Mouse (Mus musculus) forebrain, embryonic 10.5 days (tissue): ENCODE measurements around the gene Cdk18. TPM values are rescaled to one million over a fixed set of nuclear protein-coding genes. Genes with fewer than 3 reads are reported as not detected.
A peak's percentile ranks its signal among the peaks of the same experiment; 100 is the strongest.

ENCODE experiments used
- DNase-seq: peaks from one replicate; pipeline ENCODE4 v3.0.0-alpha.2; 2017; ENCODE audit warnings: low spot score; ENCODE audit errors: extremely low spot score
- H3K27ac ChIP-seq: fragments of 300-500 bp; sonication (generic); 2 replicates; pipeline ENCODE4 v1.5.1; 2016; ENCODE audit warnings: mild to moderate bottlenecking
- H3K27me3 ChIP-seq: fragments of 300-500 bp; sonication (generic); 2 replicates; pipeline ENCODE4 v1.6.1; 2016; ENCODE audit warnings: mild to moderate bottlenecking; ENCODE audit not compliant: poor library complexity, severe bottlenecking
- H3K36me3 ChIP-seq: fragments of 300-500 bp; sonication (generic); replicated peaks from 2 replicates; pipeline ENCODE4 v1.6.1; 2016; ENCODE audit warnings: mild to moderate bottlenecking, moderate library complexity
- H3K4me1 ChIP-seq: fragments of 300-500 bp; sonication (generic); 2 replicates; pipeline ENCODE4 v1.6.1; 2016
- H3K4me3 ChIP-seq: fragments of 300-500 bp; sonication (generic); 2 replicates; pipeline ENCODE4 v1.5.1; 2016; ENCODE audit warnings: mild to moderate bottlenecking, moderate library complexity
- H3K9me3 ChIP-seq: fragments of 300-500 bp; sonication (generic); 2 replicates; pipeline ENCODE4 v1.6.1; 2016; ENCODE audit warnings: mild to moderate bottlenecking, moderate library complexity
- WGBS: fragments of 180-500 bp; shearing (Covaris S2); methylation state at CpG from one replicate; pipeline ENCODE4 v1.1.7; 2016; 5-methylcytosine and 5-hydroxymethylcytosine counted together
- polyA plus RNA-seq: library from polyadenylated mRNA; unstranded; fragments of >200 nt; fragmentation: Nextera tagmentation; extraction: Ambion mirVana; gene quantifications from 2 replicates; pipeline ENCODE4 v1.2.1, GENCODE M21; 2016

Cdk18 gene
- polyA plus RNA-seq, 1 experiment from 2014 or later: 1.5 TPM

- H3K9me3 ChIP-seq: no peaks in the 10 kb centered on the region
- H3K4me3 ChIP-seq: no peak overlapping the region
- 32% methylated on average over 2 of the region's 2 CpGs for WGBS
- peak; percentile 45 for DNase-seq
- H3K4me1 ChIP-seq: peaks cover 47% of the 10 kb centered on the region
- H3K27me3 ChIP-seq: peaks cover 20% of the 10 kb centered on the region
- no peak overlapping the region for H3K27ac ChIP-seq
- H3K36me3 ChIP-seq: no peaks in the 10 kb centered on the region
Observed at GRCm38 (mm10) chr1:132144223-132144622, 4.7 kb upstream of the Cdk18 start.

- no peaks in the 10 kb centered on the region for H3K9me3 ChIP-seq
- 0 out of 2 replicates have a peak overlapping the region, but pooled peaks have one; percentile 20 for H3K27ac ChIP-seq
- H3K27me3 ChIP-seq: peaks cover 25% of the 10 kb centered on the region
- H3K4me1 ChIP-seq: peaks cover 52% of the 10 kb centered on the region
- DNase-seq: no peak
- H3K4me3 ChIP-seq: no peak overlapping the region
- no peaks in the 10 kb centered on the region for H3K36me3 ChIP-seq
- WGBS: 70% methylated on average over 4 of the region's 4 CpGs
Observed at GRCm38 (mm10) chr1:132143730-132144129, 4.2 kb upstream of the Cdk18 start.

DNA sequence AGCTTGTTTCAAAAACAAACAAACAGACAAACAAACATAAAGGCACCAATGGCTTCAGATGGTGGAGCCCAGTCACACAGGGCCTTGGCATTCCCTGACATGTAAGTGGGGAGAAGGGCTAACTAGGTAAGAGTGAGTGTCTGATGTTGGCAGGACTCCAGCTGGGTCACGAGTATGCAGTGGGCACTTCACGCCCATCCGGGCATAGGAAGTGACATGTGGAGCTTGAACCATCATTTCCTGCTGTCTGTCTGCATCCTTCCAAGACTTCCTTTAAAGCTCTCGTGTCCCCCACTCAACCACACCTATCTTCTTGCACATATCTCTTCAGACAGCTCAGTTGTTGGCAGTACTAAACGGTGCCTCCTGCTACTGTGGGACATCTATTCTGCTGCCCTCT lies 3.6 kb upstream of the Cdk18 start:
- Histone ChIP-seq H3K27ac (no peak overlapping the region), H3K4me1 (peaks cover 58% of the 10 kb centered on the region)
- 88% methylated on average over 5 of the region's 5 CpGs for whole genome bisulfite sequencing

GRCm38 (mm10) chr1:132141753-132142152 lies 2.3 kb upstream of the Cdk18 start:
- H3K36me3 ChIP-seq: no peaks in the 10 kb centered on the region
- H3K9me3 ChIP-seq: no peaks in the 10 kb centered on the region
- peaks cover 45% of the 10 kb centered on the region for H3K27me3 ChIP-seq
- no peak overlapping the region for H3K4me3 ChIP-seq
- no peak for DNase-seq
- H3K27ac ChIP-seq: no peak overlapping the region
- H3K4me1 ChIP-seq: peaks cover 63% of the 10 kb centered on the region
- WGBS: 68% methylated on average over 13 of the region's 13 CpGs

More for the DNA sequence above, 3.6 kb upstream of the Cdk18 start:
- H3K4me3 ChIP-seq: no peak overlapping the region
- no peaks in the 10 kb centered on the region for H3K9me3 ChIP-seq
- H3K27me3 ChIP-seq: peaks cover 32% of the 10 kb centered on the region
- no peaks in the 10 kb centered on the region for H3K36me3 ChIP-seq
- no peak for DNase-seq

- H3K27me3 ChIP-seq: peaks cover 48% of the 10 kb centered on the region
- H3K4me3 ChIP-seq: no peak overlapping the region
- no peak overlapping the region for H3K27ac ChIP-seq
- H3K4me1 ChIP-seq: peaks cover 63% of the 10 kb centered on the region
- no peak for DNase-seq
- H3K36me3 ChIP-seq: no peaks in the 10 kb centered on the region
- H3K9me3 ChIP-seq: no peaks in the 10 kb centered on the region
- 59% methylated on average over 2 of the region's 2 CpGs for WGBS
Observed at GRCm38 (mm10) chr1:132141166-132141565, 1.7 kb upstream of the Cdk18 start.

DNA sequence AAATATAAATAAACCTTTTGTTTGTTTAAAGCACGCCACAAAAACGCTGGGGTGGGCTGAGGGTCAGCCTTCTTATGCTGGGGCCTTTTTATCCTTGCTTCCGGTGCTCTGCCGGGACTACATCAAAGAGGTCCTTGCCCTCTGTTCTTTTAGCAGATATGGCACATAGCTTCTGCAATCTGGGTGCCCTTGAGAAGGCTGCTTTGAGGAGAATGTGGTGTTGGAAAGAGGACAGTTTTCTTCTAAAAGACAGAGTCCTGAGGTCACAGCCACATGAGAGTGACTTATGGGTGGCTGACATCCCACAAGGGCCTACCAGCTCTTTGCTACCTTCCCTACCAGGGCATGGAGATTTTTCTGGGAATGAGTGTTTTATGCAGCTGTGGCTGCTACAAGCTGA lies 1.1 kb upstream of the Cdk18 start:
- Histone ChIP-seq H3K9me3 (no peaks in the 10 kb centered on the region), H3K27me3 (peaks cover 48% of the 10 kb centered on the region), H3K4me3 (no peak overlapping the region), H3K36me3 (no peaks in the 10 kb centered on the region), H3K27ac (no peak overlapping the region), H3K4me1 (peaks cover 63% of the 10 kb centered on the region)
- 81% methylated on average over 4 of the region's 4 CpGs for WGBS
- DNase-seq: no peak

DNA sequence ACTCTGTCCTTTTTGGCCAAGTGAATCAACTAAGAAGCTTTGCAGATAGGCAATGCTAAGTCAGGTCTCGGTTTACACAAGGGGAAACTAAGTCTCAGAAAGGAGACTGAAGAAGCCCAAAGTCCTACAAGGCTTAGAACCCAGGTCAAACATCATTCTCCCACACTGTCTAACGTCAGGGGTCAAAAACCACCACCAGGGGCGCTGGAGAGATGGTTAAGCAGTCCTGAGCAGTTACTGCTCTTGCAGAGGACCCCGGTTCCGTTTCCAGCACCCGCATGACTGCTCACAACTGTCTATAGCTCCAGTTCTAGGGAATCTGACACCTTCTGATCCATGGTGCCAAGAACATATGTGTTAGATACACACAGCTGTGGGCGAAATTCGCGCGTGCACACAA lies 687 bp upstream of the Cdk18 start:
- H3K27ac ChIP-seq: no peak overlapping the region
- 60% methylated on average over 10 of the region's 10 CpGs for WGBS
- no peaks in the 10 kb centered on the region for H3K36me3 ChIP-seq
- H3K9me3 ChIP-seq: no peaks in the 10 kb centered on the region
- H3K27me3 ChIP-seq: peaks cover 48% of the 10 kb centered on the region
- H3K4me3 ChIP-seq: no peak overlapping the region
- peak; percentile 46 for DNase-seq
- H3K4me1 ChIP-seq: peaks cover 63% of the 10 kb centered on the region

GRCm38 (mm10) chr1:132138576-132139415 lies 688 bp downstream of the Cdk18 start:
- H3K9me3 ChIP-seq: no peaks in the 10 kb centered on the region
- DNase-seq: no peak
- H3K4me1 ChIP-seq: peaks cover 52% of the 10 kb centered on the region
- WGBS: 3% methylated on average over 35 of the region's 35 CpGs
- peaks cover 48% of the 10 kb centered on the region for H3K27me3 ChIP-seq
- H3K36me3 ChIP-seq: no peaks in the 10 kb centered on the region
- peak overlapping the region; percentile 70 for H3K4me3 ChIP-seq
- H3K27ac ChIP-seq: peak overlapping the region; percentile 81

- Histone ChIP-seq H3K4me1 (peaks cover 54% of the 10 kb centered on the region), H3K36me3 (no peaks in the 10 kb centered on the region), H3K27me3 (peaks cover 48% of the 10 kb centered on the region), H3K27ac (peak overlapping the region; percentile 30; the same call in 1 of the 2 replicates), H3K9me3 (no peaks in the 10 kb centered on the region), H3K4me3 (no peak overlapping the region)
- no peak for DNase-seq
- 66% methylated on average over 9 of the region's 9 CpGs for WGBS
Observed at GRCm38 (mm10) chr1:132137935-132138575, 1.4 kb downstream of the Cdk18 start.

DNA sequence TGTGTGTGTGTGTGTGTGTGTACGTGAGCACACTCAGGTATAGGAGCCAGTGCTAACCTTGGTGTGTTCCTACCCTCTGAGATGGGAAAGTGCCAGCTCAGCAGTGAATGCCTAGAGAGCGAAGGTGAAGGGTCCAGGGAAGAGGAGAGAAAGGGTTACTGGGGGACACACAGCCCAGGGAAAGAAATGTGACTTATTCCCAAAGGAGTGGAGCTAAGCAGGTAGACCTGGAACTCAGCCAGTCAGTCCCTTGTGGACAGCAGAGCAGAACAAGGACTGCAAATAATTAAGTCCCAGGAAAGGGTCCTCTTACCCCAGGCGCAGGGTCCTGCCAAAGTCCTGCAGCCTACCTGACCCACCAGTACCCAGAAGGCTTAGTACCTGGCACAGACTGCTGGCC lies 2.6 kb downstream of the Cdk18 start:
- no peak overlapping the region for H3K27ac ChIP-seq
- peaks cover 48% of the 10 kb centered on the region for H3K27me3 ChIP-seq
- 91% methylated on average over 3 of the region's 3 CpGs for WGBS
- H3K4me1 ChIP-seq: peaks cover 54% of the 10 kb centered on the region
- no peaks in the 10 kb centered on the region for H3K9me3 ChIP-seq
- no peak for DNase-seq
- no peak overlapping the region for H3K4me3 ChIP-seq
- H3K36me3 ChIP-seq: no peaks in the 10 kb centered on the region

GRCm38 (mm10) chr1:132135631-132136030 lies 3.9 kb downstream of the Cdk18 start:
- Histone ChIP-seq H3K4me1 (peaks cover 42% of the 10 kb centered on the region), H3K27ac (no peak overlapping the region), H3K9me3 (peaks cover 4% of the 10 kb centered on the region; the same call in 1 of the 2 replicates), H3K36me3 (no peaks in the 10 kb centered on the region), H3K4me3 (no peak overlapping the region), H3K27me3 (peaks cover 46% of the 10 kb centered on the region)
- no peak for DNase-seq
- WGBS: 91% methylated on average over 7 of the region's 7 CpGs

GRCm38 (mm10) chr1:132128311-132128710 lies 11.2 kb downstream of the Cdk18 start:
- H3K27ac ChIP-seq: no peak overlapping the region
- no peak overlapping the region for H3K4me3 ChIP-seq
- H3K9me3 ChIP-seq: peaks cover 4% of the 10 kb centered on the region; the same call in 1 of the 2 replicates
- peaks cover 28% of the 10 kb centered on the region for H3K4me1 ChIP-seq
- no peaks in the 10 kb centered on the region for H3K36me3 ChIP-seq
- 65% methylated on average over 7 of the region's 7 CpGs for WGBS
- no peak for DNase-seq
- H3K27me3 ChIP-seq: peaks cover 5% of the 10 kb centered on the region; the same call in 1 of the 2 replicates

DNA sequence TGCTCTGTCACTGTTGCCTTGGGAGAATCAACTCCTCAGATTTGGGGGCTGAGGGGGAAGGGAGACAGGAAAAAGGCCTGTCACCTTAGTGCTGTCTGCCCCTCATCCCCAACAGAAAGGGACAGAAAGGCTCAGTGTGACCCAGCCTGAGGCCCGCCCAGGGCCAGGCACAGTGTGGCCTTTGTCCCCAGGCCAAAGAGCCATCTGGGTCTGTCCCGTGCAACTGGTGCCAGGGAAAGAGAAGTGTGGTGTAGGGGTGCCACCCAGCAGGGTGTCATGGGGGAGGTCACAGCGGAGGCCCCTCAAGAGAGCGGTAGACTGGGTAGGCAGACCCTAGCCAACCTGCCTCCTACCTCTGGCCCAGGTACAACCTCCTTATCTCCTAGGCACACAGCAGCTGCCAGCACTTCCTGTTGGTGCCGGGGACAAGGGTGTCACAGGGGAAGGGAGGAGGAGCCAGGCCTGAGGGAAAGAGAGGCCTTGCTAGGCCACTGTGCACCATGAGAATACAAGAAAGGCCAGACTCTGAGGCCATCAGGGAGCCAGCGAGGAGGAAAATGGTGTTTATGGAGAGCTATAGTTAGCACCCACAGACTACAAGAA lies 13.6 kb downstream of the Cdk18 start:
- Histone ChIP-seq H3K9me3 (no peaks in the 10 kb centered on the region), H3K4me1 (peaks cover 29% of the 10 kb centered on the region), H3K27ac (peak overlapping the region; percentile 60), H3K36me3 (no peaks in the 10 kb centered on the region), H3K4me3 (no peak overlapping the region), H3K27me3 (peaks cover 6% of the 10 kb centered on the region; the same call in 1 of the 2 replicates)
- DNase-seq: no peak
- 68% methylated on average over 6 of the region's 6 CpGs for WGBS
